Mouse (Mus musculus) forebrain, embryonic 16.5 days (tissue): ENCODE results near the gene Chac1. TPM values are rescaled to one million over a fixed set of nuclear protein-coding genes. Genes with fewer than 3 reads are reported as not detected.
A peak's percentile ranks its signal among the peaks of the same experiment; 100 is the strongest.

Source experiments
- ATAC-seq: fragments of 200-750 bp; cut with Nextera tagmentation; 2 replicates; pipeline ENCODE4 v1.8.0; 2017; ENCODE audit warnings: mild to moderate bottlenecking, moderate library complexity
- H3K27ac ChIP-seq: fragments of 300-500 bp; sonication (generic); 2 replicates; pipeline ENCODE4 v1.5.1; 2014; ENCODE audit warnings: low read length, control low read depth
- H3K27me3 ChIP-seq: fragments of 300-500 bp; sonication (generic); replicated peaks from 2 replicates; pipeline ENCODE4 v1.6.1; 2014; ENCODE audit warnings: low read length; ENCODE audit not compliant: control insufficient read depth, insufficient read depth
- H3K36me3 ChIP-seq: fragments of 300-500 bp; sonication (generic); 2 replicates; pipeline ENCODE4 v1.6.1; 2014; ENCODE audit not compliant: control insufficient read depth, insufficient read depth
- H3K4me1 ChIP-seq: fragments of 300-500 bp; sonication (generic); replicated peaks from 2 replicates; pipeline ENCODE4 v1.6.1; 2014; ENCODE audit warnings: low read length; ENCODE audit not compliant: control insufficient read depth, insufficient read depth
- H3K4me2 ChIP-seq: fragments of 300-500 bp; sonication (generic); 2 replicates; pipeline ENCODE4 v1.6.1; 2014; ENCODE audit warnings: mild to moderate bottlenecking, low read length, control low read depth
- H3K4me3 ChIP-seq: fragments of 300-500 bp; sonication (generic); replicated peaks from 2 replicates; pipeline ENCODE4 v1.5.1; 2014; ENCODE audit warnings: mild to moderate bottlenecking, low read length, control low read depth
- H3K9ac ChIP-seq: fragments of 300-500 bp; sonication (generic); replicated peaks from 2 replicates; pipeline ENCODE4 v1.6.1; 2014; ENCODE audit warnings: low read depth, low read length, control low read depth
- H3K9me3 ChIP-seq: fragments of 300-500 bp; sonication (generic); 2 replicates; pipeline ENCODE4 v1.6.1; 2016; ENCODE audit warnings: low read length; ENCODE audit not compliant: control insufficient read depth
- WGBS: fragments of 180-500 bp; shearing (Covaris S2); extraction: QIAGEN DNeasy Blood & Tissue Kit; methylation state at CpG from one replicate; pipeline ENCODE4 v1.1.7; 2014; 5-methylcytosine and 5-hydroxymethylcytosine counted together
- polyA plus RNA-seq: library from polyadenylated mRNA; unstranded; fragments of >200 nt; fragmentation: Nextera tagmentation; extraction: Ambion mirVana; gene quantifications from 2 replicates; pipeline ENCODE4 v1.2.1, GENCODE M21; 2015

The Chac1 gene
- polyA plus RNA-seq, 1 experiment from 2014 or later = 11.3 TPM

GRCm38 (mm10) chr2:119326161-119327101 is 24.6 kb upstream of the Chac1 start:
- WGBS = under 1% methylated on average over 59 of the region's 61 CpGs
- Histone ChIP-seq H3K27ac (no peak overlapping the region), H3K36me3 (no peaks in the 10 kb centered on the region), H3K9ac (peak overlapping the region; percentile 47), H3K9me3 (no peaks in the 10 kb centered on the region), H3K4me3 (peak overlapping the region; percentile 50), H3K4me2 (peak overlapping the region; percentile 86), H3K4me1 (peaks cover 54% of the 10 kb centered on the region), H3K27me3 (peaks cover 67% of the 10 kb centered on the region)
- ATAC-seq = 0 out of 2 replicates have a peak, but pooled peaks have one; percentile 29

DNA sequence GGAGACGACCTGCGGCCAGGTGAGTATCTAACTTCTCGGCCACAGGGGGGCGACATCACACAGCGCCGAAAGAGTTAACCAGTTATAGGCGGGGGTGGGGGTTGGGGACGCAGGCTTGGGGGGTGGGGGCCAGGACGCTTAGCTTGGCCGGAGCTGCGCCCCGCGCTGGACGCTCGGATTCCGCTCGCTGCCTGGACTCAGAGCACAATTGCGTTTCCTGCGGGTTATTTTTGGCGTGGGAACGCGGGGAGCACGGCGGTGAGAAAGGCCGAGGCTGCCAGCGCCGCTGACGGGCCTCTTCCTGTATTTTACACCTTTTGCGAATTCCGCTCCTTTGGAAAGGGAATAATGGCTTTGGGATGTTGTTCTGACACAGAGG is 23.9 kb upstream of the Chac1 start:
- Histone ChIP-seq H3K9me3 (no peaks in the 10 kb centered on the region), H3K36me3 (no peaks in the 10 kb centered on the region), H3K4me3 (peak overlapping the region; percentile 50), H3K27me3 (peaks cover 70% of the 10 kb centered on the region), H3K9ac (peak overlapping the region; percentile 27), H3K4me2 (peak overlapping the region; percentile 86), H3K27ac (no peak overlapping the region), H3K4me1 (peaks cover 48% of the 10 kb centered on the region)
- no peak for ATAC-seq
- WGBS = under 1% methylated on average over 30 of the region's 30 CpGs

DNA sequence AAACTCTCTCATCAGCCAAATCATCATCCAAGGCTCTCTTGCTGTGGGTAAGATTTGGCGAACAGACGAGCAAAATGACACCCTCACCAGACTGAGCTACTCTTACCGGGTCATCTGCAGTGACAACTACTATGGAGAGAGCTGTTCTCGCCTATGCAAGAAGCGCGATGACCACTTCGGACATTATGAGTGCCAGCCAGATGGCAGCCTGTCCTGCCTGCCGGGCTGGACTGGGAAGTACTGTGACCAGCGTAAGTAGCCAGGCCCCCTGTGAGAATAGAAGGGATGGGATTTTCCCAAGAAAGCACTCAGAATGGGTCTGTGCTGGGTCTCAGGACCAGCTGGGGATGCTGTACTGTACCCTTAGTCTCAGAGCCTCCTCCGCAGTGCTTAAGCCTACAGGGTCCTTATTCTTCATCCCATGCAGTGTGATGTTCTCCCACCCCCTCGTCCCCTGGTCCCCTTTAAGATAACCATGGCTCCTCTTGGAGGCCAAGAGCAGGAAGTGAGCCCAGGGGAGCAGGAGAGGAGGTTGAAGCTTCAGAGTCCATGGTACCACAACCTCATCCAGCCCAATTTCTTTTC is 23.0 kb upstream of the Chac1 start:
- Histone ChIP-seq H3K9me3 (no peaks in the 10 kb centered on the region), H3K4me1 (peaks cover 38% of the 10 kb centered on the region), H3K27ac (no peak overlapping the region), H3K9ac (no peak overlapping the region), H3K4me3 (no peak overlapping the region), H3K27me3 (peaks cover 67% of the 10 kb centered on the region), H3K4me2 (peak overlapping the region; percentile 15; the same call in 1 of the 2 replicates), H3K36me3 (no peaks in the 10 kb centered on the region)
- 11% methylated on average over 11 of the region's 11 CpGs for WGBS
- no peak for ATAC-seq

GRCm38 (mm10) chr2:119328546-119328945 is 22.5 kb upstream of the Chac1 start:
- H3K27me3 ChIP-seq = peaks cover 62% of the 10 kb centered on the region
- ATAC-seq = no peak
- H3K9me3 ChIP-seq = no peaks in the 10 kb centered on the region
- peaks cover 36% of the 10 kb centered on the region for H3K4me1 ChIP-seq
- H3K9ac ChIP-seq = no peak overlapping the region
- H3K4me3 ChIP-seq = no peak overlapping the region
- WGBS = 38% methylated on average over 5 of the region's 5 CpGs
- peak overlapping the region; percentile 15; the same call in 1 of the 2 replicates for H3K4me2 ChIP-seq
- H3K27ac ChIP-seq = no peak overlapping the region
- no peaks in the 10 kb centered on the region for H3K36me3 ChIP-seq

- no peaks in the 10 kb centered on the region for H3K9me3 ChIP-seq
- ATAC-seq = no peak
- H3K4me3 ChIP-seq = no peak overlapping the region
- WGBS = 43% methylated on average over 3 of the region's 3 CpGs
- peaks cover 58% of the 10 kb centered on the region for H3K27me3 ChIP-seq
- no peak overlapping the region for H3K27ac ChIP-seq
- H3K4me2 ChIP-seq = no peak overlapping the region
- no peaks in the 10 kb centered on the region for H3K36me3 ChIP-seq
- H3K4me1 ChIP-seq = peaks cover 30% of the 10 kb centered on the region
- no peak overlapping the region for H3K9ac ChIP-seq
Measured at GRCm38 (mm10) chr2:119329123-119329817, 21.8 kb upstream of the Chac1 start.

GRCm38 (mm10) chr2:119330795-119331194 is 20.2 kb upstream of the Chac1 start:
- Histone ChIP-seq H3K4me1 (peaks cover 15% of the 10 kb centered on the region), H3K9ac (no peak overlapping the region), H3K4me3 (no peak overlapping the region), H3K27me3 (peaks cover 51% of the 10 kb centered on the region), H3K9me3 (no peaks in the 10 kb centered on the region), H3K36me3 (no peaks in the 10 kb centered on the region), H3K27ac (no peak overlapping the region), H3K4me2 (no peak overlapping the region)
- ATAC-seq = no peak
- 94% methylated on average over 8 of the region's 8 CpGs for WGBS

DNA sequence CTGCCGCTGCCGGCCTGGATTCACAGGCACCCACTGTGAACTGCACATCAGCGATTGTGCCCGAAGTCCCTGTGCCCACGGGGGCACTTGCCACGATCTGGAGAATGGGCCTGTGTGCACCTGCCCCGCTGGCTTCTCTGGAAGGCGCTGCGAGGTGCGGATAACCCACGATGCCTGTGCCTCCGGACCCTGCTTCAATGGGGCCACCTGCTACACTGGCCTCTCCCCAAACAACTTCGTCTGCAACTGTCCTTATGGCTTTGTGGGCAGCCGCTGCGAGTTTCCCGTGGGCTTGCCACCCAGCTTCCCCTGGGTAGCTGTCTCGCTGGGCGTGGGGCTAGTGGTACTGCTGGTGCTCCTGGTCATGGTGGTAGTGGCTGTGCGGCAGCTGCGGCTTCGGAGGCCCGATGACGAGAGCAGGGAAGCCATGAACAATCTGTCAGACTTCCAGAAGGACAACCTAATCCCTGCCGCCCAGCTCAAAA is 18.8 kb upstream of the Chac1 start:
- H3K4me2 ChIP-seq = no peak overlapping the region
- 77% methylated on average over 24 of the region's 24 CpGs for WGBS
- H3K9ac ChIP-seq = no peak overlapping the region
- no peak overlapping the region for H3K4me3 ChIP-seq
- no peak overlapping the region for H3K27ac ChIP-seq
- peaks cover under 1% of the 10 kb centered on the region for H3K4me1 ChIP-seq
- H3K27me3 ChIP-seq = peaks cover 43% of the 10 kb centered on the region
- ATAC-seq = no peak
- no peaks in the 10 kb centered on the region for H3K36me3 ChIP-seq
- H3K9me3 ChIP-seq = no peaks in the 10 kb centered on the region

GRCm38 (mm10) chr2:119334135-119334534 is 16.9 kb upstream of the Chac1 start:
- WGBS = 48% methylated on average over 1 of the region's 1 CpGs
- no peak for ATAC-seq
- peaks cover 25% of the 10 kb centered on the region for H3K27me3 ChIP-seq
- H3K4me1 ChIP-seq = no peaks in the 10 kb centered on the region; the same call in 1 of the 2 replicates
- H3K4me3 ChIP-seq = no peak overlapping the region
- no peak overlapping the region for H3K27ac ChIP-seq
- H3K36me3 ChIP-seq = no peaks in the 10 kb centered on the region
- H3K9ac ChIP-seq = no peak overlapping the region
- H3K4me2 ChIP-seq = no peak overlapping the region
- H3K9me3 ChIP-seq = no peaks in the 10 kb centered on the region
